Mouse (Mus musculus) MEL (cell line): Measurements from ENCODE around the gene Cpxm2. TPM values are rescaled to one million over a fixed set of nuclear protein-coding genes. Genes with fewer than 3 reads are reported as not detected.

Experiments used
- DNase-seq: peaks from one replicate; pipeline ENCODE4 v3.0.0; 2011; ENCODE audit warnings: low read depth, low spot score
- H3K27ac ChIP-seq: 2 replicates; pipeline ENCODE4 v1.5.1; 2012; ENCODE audit warnings: low read depth, mild to moderate bottlenecking, control low read depth, low read length, moderate library complexity; ENCODE audit not compliant: control insufficient read depth
- H3K27me3 ChIP-seq, 2 experiments: fragments of 150-350 bp in 1 of 2; sonication (generic) in 1 of 2; 2 replicates each; pipeline ENCODE4 v1.6.1; 2012; ENCODE audit warnings: low read length in 2 of 2, mild to moderate bottlenecking in 2 of 2, improper control_type of control experiment in 1 of 2, moderate library complexity in 1 of 2; ENCODE audit not compliant: insufficient read depth in 2 of 2, control insufficient read depth in 1 of 2
- H3K36me3 ChIP-seq, 2 experiments: 2 replicates each; pipeline ENCODE4 v1.6.1; 2012 to 2014; ENCODE audit warnings: low read length in 2 of 2, improper control_type of control experiment in 1 of 2, inconsistent platforms in 1 of 2, mild to moderate bottlenecking in 1 of 2; ENCODE audit not compliant: insufficient read depth in 2 of 2, control insufficient read depth in 1 of 2
- H3K4me1 ChIP-seq, 2 experiments: fragments of 150-350 bp in 1 of 2; sonication (generic) in 1 of 2; 2 replicates each; pipeline ENCODE4 v1.6.1; 2012; ENCODE audit warnings: low read length in 2 of 2, improper control_type of control experiment in 1 of 2, mild to moderate bottlenecking in 1 of 2; ENCODE audit not compliant: insufficient read depth in 2 of 2, control insufficient read depth in 1 of 2
- H3K4me3 ChIP-seq, 2 experiments: fragments of 150-350 bp in 1 of 2; sonication (generic) in 1 of 2; 2 replicates each; pipeline ENCODE4 v1.5.1; 2012; ENCODE audit warnings: low read depth in 2 of 2, low read length in 2 of 2, mild to moderate bottlenecking in 2 of 2, moderate library complexity in 2 of 2, control low read depth in 1 of 2, improper control_type of control experiment in 1 of 2; ENCODE audit not compliant: control insufficient read depth in 1 of 2, insufficient read depth in 1 of 2
- H3K79me2 ChIP-seq: 2 replicates; pipeline ENCODE4 v1.6.1; 2012; ENCODE audit warnings: mild to moderate bottlenecking, low read length, moderate library complexity; ENCODE audit not compliant: control insufficient read depth, poor library complexity, insufficient read depth
- H3K9ac ChIP-seq: 2 replicates; pipeline ENCODE4 v1.6.1; 2012; ENCODE audit warnings: low read depth, mild to moderate bottlenecking, control low read depth, low read length, moderate library complexity; ENCODE audit not compliant: control insufficient read depth, poor library complexity, severe bottlenecking
- H3K9me3 ChIP-seq: fragments of 150-350 bp; sonication (generic); replicated peaks from 2 replicates; pipeline ENCODE4 v1.6.1; 2012; ENCODE audit warnings: mild to moderate bottlenecking, low read length, improper control_type of control experiment, moderate library complexity; ENCODE audit not compliant: insufficient read depth
- CHD2 ChIP-seq: IDR thresholded peaks from 2 replicates; pipeline ENCODE4 v1.6.1; 2011; ENCODE audit warnings: low read length, improper control_type of control experiment
- ELF1 ChIP-seq: IDR thresholded peaks from 2 replicates; pipeline ENCODE4 v1.6.1; 2014; ENCODE audit warnings: low read depth, mild to moderate bottlenecking, inconsistent platforms, low read length, improper control_type of control experiment, moderate library complexity
- EP300 ChIP-seq, 2 experiments: IDR thresholded peaks; 2 replicates each; pipeline ENCODE4 v1.6.1; 2011; ENCODE audit warnings: improper control_type of control experiment in 2 of 2, low read length in 2 of 2, low read depth in 1 of 2, mild to moderate bottlenecking in 1 of 2
- HCFC1 ChIP-seq: IDR thresholded peaks from 2 replicates; pipeline ENCODE4 v1.6.1; 2012; ENCODE audit warnings: low read depth, mild to moderate bottlenecking, inconsistent platforms, low read length, improper control_type of control experiment, moderate library complexity
- MAX ChIP-seq: IDR thresholded peaks from 2 replicates; pipeline ENCODE4 v1.6.1; 2011; ENCODE audit warnings: low read length, improper control_type of control experiment
- MEF2A ChIP-seq: IDR thresholded peaks from 2 replicates; pipeline ENCODE4 v1.6.1; 2014; ENCODE audit warnings: low read depth, mild to moderate bottlenecking, inconsistent platforms, low read length, improper control_type of control experiment; ENCODE audit not compliant: poor library complexity, insufficient replicate concordance, severe bottlenecking; ENCODE audit errors: extremely low read depth
- MXI1 ChIP-seq: IDR thresholded peaks from 2 replicates; pipeline ENCODE4 v1.6.1; 2011; ENCODE audit warnings: mild to moderate bottlenecking, low read depth, low read length, improper control_type of control experiment
- NELFE ChIP-seq: IDR thresholded peaks from 2 replicates; pipeline ENCODE4 v1.6.1; 2011; ENCODE audit warnings: low read depth, low read length, improper control_type of control experiment
- POLR2A ChIP-seq, 2 experiments: IDR thresholded peaks; 2 replicates each; pipeline ENCODE4 v1.6.1; 2011 to 2012; ENCODE audit warnings: low read length in 2 of 2, mild to moderate bottlenecking in 2 of 2, control low read depth in 1 of 2, improper control_type of control experiment in 1 of 2, low read depth in 1 of 2, moderate library complexity in 1 of 2; ENCODE audit not compliant: control insufficient read depth in 1 of 2, insufficient read depth in 1 of 2, poor library complexity in 1 of 2
- POLR2AphosphoS2 ChIP-seq: IDR thresholded peaks from 2 replicates; pipeline ENCODE4 v1.6.1; 2011; ENCODE audit warnings: low read length, improper control_type of control experiment
- POLR2AphosphoS5 ChIP-seq: IDR thresholded peaks from 2 replicates; pipeline ENCODE4 v1.6.1; 2012; ENCODE audit warnings: low read depth, borderline replicate concordance, mild to moderate bottlenecking, inconsistent platforms, low read length, moderate library complexity, mixed read lengths
- RCOR1 ChIP-seq: IDR thresholded peaks from 2 replicates; pipeline ENCODE4 v1.6.1; 2012; ENCODE audit warnings: low read depth, mild to moderate bottlenecking, inconsistent platforms, low read length, improper control_type of control experiment
- SIN3A ChIP-seq: IDR thresholded peaks from 2 replicates; pipeline ENCODE4 v1.6.1; 2012; ENCODE audit warnings: low read length, improper control_type of control experiment, inconsistent platforms
- TAL1 ChIP-seq: IDR thresholded peaks from 2 replicates; pipeline ENCODE4 v1.6.1; 2012; ENCODE audit warnings: mild to moderate bottlenecking, inconsistent platforms, low read length, moderate library complexity, mixed read lengths
- TCF12 ChIP-seq: IDR thresholded peaks from 2 replicates; pipeline ENCODE4 v1.6.1; 2014; ENCODE audit warnings: low read depth, mild to moderate bottlenecking, inconsistent platforms, low read length, improper control_type of control experiment, moderate library complexity
- USF2 ChIP-seq, 2 experiments: IDR thresholded peaks; 2 replicates each; pipeline ENCODE4 v1.6.1; 2011 to 2012; ENCODE audit warnings: improper control_type of control experiment in 2 of 2, low read length in 2 of 2, borderline replicate concordance in 1 of 2, inconsistent platforms in 1 of 2, low read depth in 1 of 2, mild to moderate bottlenecking in 1 of 2; ENCODE audit not compliant: insufficient read depth in 1 of 2
- ZKSCAN1 ChIP-seq: IDR thresholded peaks from 2 replicates; pipeline ENCODE4 v1.6.1; 2012; ENCODE audit warnings: low read depth, mild to moderate bottlenecking, inconsistent platforms, low read length, improper control_type of control experiment, moderate library complexity
- polyA plus RNA-seq, 2 experiments: library from polyadenylated mRNA; stranded (reverse) in 1 of 2; unstranded in 1 of 2; fragments of >175 nt in 1 of 2; fragments of >200 nt in 1 of 2; gene quantifications; 2 replicates each; pipeline versions ENCODE4 v1.2.1 to v1.2.4; 2012; ENCODE audit warnings: low replicate concordance in 2 of 2, low read depth in 1 of 2; ENCODE audit not compliant: insufficient read length in 2 of 2, insufficient read depth in 1 of 2, missing spikeins in 1 of 2
- total RNA-seq: library from RNA; depleted of rRNA; stranded (reverse); fragments of 300-350 nt; gene quantifications from 2 replicates; pipeline ENCODE4 v1.2.3, GENCODE M21; 2012

Cpxm2 gene
- total and polyA plus RNA-seq, 3 experiments = not detected

DNA sequence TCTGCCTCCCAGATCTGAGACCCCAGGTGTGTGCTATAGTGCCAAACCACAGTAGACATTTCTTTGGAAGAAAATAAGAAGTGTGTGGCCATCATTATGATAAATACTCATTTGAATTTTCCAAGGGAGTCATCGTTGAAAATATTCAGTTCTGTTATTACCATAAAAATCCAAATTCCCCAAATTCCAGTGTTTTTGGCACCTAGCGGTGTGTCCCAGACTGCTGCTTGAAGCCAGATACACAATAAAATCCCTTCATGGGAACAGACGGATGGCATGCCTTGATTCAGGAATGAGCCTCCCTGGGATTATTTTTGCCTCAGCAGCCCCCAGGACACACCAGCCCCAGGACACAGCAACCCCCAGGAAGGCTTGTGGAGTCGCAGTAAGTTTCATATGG is 34.7 kb downstream of the Cpxm2 start:
- no peak for DNase-seq
- Histone ChIP-seq H3K27ac (no peak overlapping the region), H3K36me3 (no peaks in the 10 kb centered on the region), H3K4me1 (no peaks in the 10 kb centered on the region), H3K79me2 (no peaks in the 10 kb centered on the region), H3K9ac (no peak overlapping the region), H3K4me3 (no peak overlapping the region), H3K9me3 (no peaks in the 10 kb centered on the region), H3K27me3 (no peaks in the 10 kb centered on the region; a peak in 1 of 4 replicates)
- TF ChIP-seq EP300 (IDR thresholded peaks at IDR 0.05; ENCODE audit: low read depth in 1 of 2, low read length in 2 of 2) (no peak), TCF12 (no peak)

DNA sequence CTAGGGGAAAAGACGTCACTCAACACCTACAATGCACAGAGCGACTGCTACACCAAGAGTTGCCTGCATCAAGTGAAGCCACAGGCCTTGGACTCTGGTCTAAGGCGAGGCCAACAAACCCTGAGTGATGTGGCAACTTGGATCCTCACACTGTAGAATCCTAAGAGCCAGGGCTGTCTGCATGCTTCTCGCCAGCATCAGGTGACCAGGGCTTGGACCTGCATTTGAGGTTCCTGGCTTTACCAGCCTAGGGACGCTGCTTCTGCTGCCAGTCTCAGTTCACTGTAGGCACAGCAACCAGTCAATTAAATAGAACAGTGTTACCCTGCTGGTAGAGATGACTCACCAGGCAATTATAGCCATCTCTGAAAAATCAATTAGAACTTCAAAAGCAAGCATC is 42.8 kb downstream of the Cpxm2 start:
- no peaks in the 10 kb centered on the region for H3K27me3 ChIP-seq
- DNase-seq = no peak
- no peak overlapping the region for H3K27ac ChIP-seq
- no peaks in the 10 kb centered on the region for H3K36me3 ChIP-seq
- H3K4me1 ChIP-seq = no peaks in the 10 kb centered on the region
- H3K9ac ChIP-seq = no peak overlapping the region
- no peaks in the 10 kb centered on the region for H3K79me2 ChIP-seq
- no peaks in the 10 kb centered on the region for H3K9me3 ChIP-seq
- no peak overlapping the region for H3K4me3 ChIP-seq
- TF ChIP-seq USF2 (IDR thresholded peaks at IDR 0.05; ENCODE audit: borderline replicate concordance in 1 of 2, insufficient read depth in 1 of 2, low read depth in 1 of 2, low read length in 2 of 2) (no peak), CHD2 (no peak), HCFC1 (no peak), ELF1 (no peak), POLR2A (IDR thresholded peaks at IDR 0.05; ENCODE audit: control insufficient read depth in 1 of 2, insufficient read depth in 1 of 2, low read depth in 1 of 2, low read length in 2 of 2, poor library complexity in 1 of 2) (no peak), ZKSCAN1 (no peak), RCOR1 (no peak), EP300 (IDR thresholded peaks at IDR 0.05; ENCODE audit: low read depth in 1 of 2, low read length in 2 of 2) (no peak), POLR2AphosphoS5 (no peak), TAL1 (no peak), POLR2AphosphoS2 (no peak), TCF12 (no peak), SIN3A (no peak), MEF2A (no peak), MAX (no peak), MXI1 (no peak), NELFE (no peak)
